Mouse (Mus musculus): ENCODE data around the gene Azgp1. TPM values are rescaled to one million over a fixed set of nuclear protein-coding genes. Genes with fewer than 3 reads are reported as not detected.

The Azgp1 gene
- polyA plus RNA-seq, 1 experiment from 2014 or later: not detected

- no peak for DNase-seq (ENCODE audit: low spot score)
- Histone ChIP-seq H3K27ac (no peak overlapping the region), H3K9ac (no peak overlapping the region), H3K4me3 (replicated peaks; ENCODE audit: low read length) (no peak overlapping the region), H3K36me3 (replicated peaks; ENCODE audit: control insufficient read depth, insufficient read depth) (no peaks in the 10 kb centered on the region), H3K4me2 (replicated peaks) (no peak overlapping the region), H3K4me1 (replicated peaks; ENCODE audit: control insufficient read depth, insufficient read depth, low read length) (no peaks in the 10 kb centered on the region), H3K9me3 (ENCODE audit: control insufficient read depth, low read length) (no peaks in the 10 kb centered on the region), H3K27me3 (ENCODE audit: control insufficient read depth, insufficient read depth, low read length) (no peaks in the 10 kb centered on the region)
- no peak; the same call in 1 of the 2 replicates for ATAC-seq (ENCODE audit: low FRiP score)
These were observed 14.8 kb upstream of the Azgp1 start for GRCm38 (mm10) chr5:137966492-137966891.

GRCm38 (mm10) chr5:137973161-137973560, 8.2 kb upstream of the Azgp1 start:
- H3K9me3 ChIP-seq (ENCODE audit: control insufficient read depth, low read length): no peaks in the 10 kb centered on the region
- H3K9ac ChIP-seq: no peak overlapping the region
- no peak for DNase-seq (ENCODE audit: low spot score)
- H3K4me2 ChIP-seq (replicated peaks): no peak overlapping the region
- no peaks in the 10 kb centered on the region for H3K36me3 ChIP-seq (replicated peaks; ENCODE audit: control insufficient read depth, insufficient read depth)
- no peaks in the 10 kb centered on the region for H3K27me3 ChIP-seq (ENCODE audit: control insufficient read depth, insufficient read depth, low read length)
- no peaks in the 10 kb centered on the region for H3K4me1 ChIP-seq (replicated peaks; ENCODE audit: control insufficient read depth, insufficient read depth, low read length)
- H3K27ac ChIP-seq: no peak overlapping the region
- no peak for ATAC-seq (ENCODE audit: low FRiP score)
- WGBS: 84% methylated on average over 2 of the region's 2 CpGs
- H3K4me3 ChIP-seq (replicated peaks; ENCODE audit: low read length): no peak overlapping the region

- no peaks in the 10 kb centered on the region for H3K4me1 ChIP-seq (replicated peaks; ENCODE audit: control insufficient read depth, insufficient read depth, low read length)
- H3K27me3 ChIP-seq (ENCODE audit: control insufficient read depth, insufficient read depth, low read length): no peaks in the 10 kb centered on the region
- H3K36me3 ChIP-seq (replicated peaks; ENCODE audit: control insufficient read depth, insufficient read depth): no peaks in the 10 kb centered on the region
- no peak overlapping the region for H3K9ac ChIP-seq
- H3K9me3 ChIP-seq (ENCODE audit: control insufficient read depth, low read length): no peaks in the 10 kb centered on the region
- H3K4me2 ChIP-seq (replicated peaks): no peak overlapping the region
- DNase-seq (ENCODE audit: low spot score) (no peak), ATAC-seq (ENCODE audit: low FRiP score) (no peak)
- H3K4me3 ChIP-seq (replicated peaks; ENCODE audit: low read length): no peak overlapping the region
- H3K27ac ChIP-seq: no peak overlapping the region
- 55% methylated on average over 3 of the region's 3 CpGs for WGBS
These were observed 7.6 kb upstream of the Azgp1 start for GRCm38 (mm10) chr5:137973738-137974137.

GRCm38 (mm10) chr5:137974724-137975123, 6.6 kb upstream of the Azgp1 start:
- ATAC-seq (ENCODE audit: low FRiP score): no peak
- H3K4me3 ChIP-seq (replicated peaks; ENCODE audit: low read length): no peak overlapping the region
- H3K4me2 ChIP-seq (replicated peaks): no peak overlapping the region
- H3K36me3 ChIP-seq (replicated peaks; ENCODE audit: control insufficient read depth, insufficient read depth): no peaks in the 10 kb centered on the region
- WGBS: 72% methylated on average over 3 of the region's 3 CpGs
- H3K27me3 ChIP-seq (ENCODE audit: control insufficient read depth, insufficient read depth, low read length): no peaks in the 10 kb centered on the region
- H3K9me3 ChIP-seq (ENCODE audit: control insufficient read depth, low read length): no peaks in the 10 kb centered on the region
- no peak for DNase-seq (ENCODE audit: low spot score)
- H3K27ac ChIP-seq: no peak overlapping the region
- no peak overlapping the region for H3K9ac ChIP-seq
- no peaks in the 10 kb centered on the region for H3K4me1 ChIP-seq (replicated peaks; ENCODE audit: control insufficient read depth, insufficient read depth, low read length)

GRCm38 (mm10) chr5:137975434-137975833, 5.9 kb upstream of the Azgp1 start:
- Histone ChIP-seq H3K36me3 (replicated peaks; ENCODE audit: control insufficient read depth, insufficient read depth) (no peaks in the 10 kb centered on the region), H3K4me3 (replicated peaks; ENCODE audit: low read length) (no peak overlapping the region), H3K4me2 (replicated peaks) (no peak overlapping the region), H3K27me3 (ENCODE audit: control insufficient read depth, insufficient read depth, low read length) (no peaks in the 10 kb centered on the region), H3K27ac (no peak overlapping the region), H3K9ac (no peak overlapping the region), H3K9me3 (ENCODE audit: control insufficient read depth, low read length) (no peaks in the 10 kb centered on the region), H3K4me1 (replicated peaks; ENCODE audit: control insufficient read depth, insufficient read depth, low read length) (no peaks in the 10 kb centered on the region)
- 53% methylated on average over 1 of the region's 1 CpGs for WGBS
- ATAC-seq (ENCODE audit: low FRiP score) (no peak), DNase-seq (ENCODE audit: low spot score) (no peak)

GRCm38 (mm10) chr5:137977291-137977690, 4.0 kb upstream of the Azgp1 start:
- 54% methylated on average over 1 of the region's 1 CpGs for WGBS
- no peaks in the 10 kb centered on the region for H3K4me1 ChIP-seq (replicated peaks; ENCODE audit: control insufficient read depth, insufficient read depth, low read length)

GRCm38 (mm10) chr5:137979081-137979480, 2.2 kb upstream of the Azgp1 start:
- Histone ChIP-seq H3K4me1 (replicated peaks; ENCODE audit: control insufficient read depth, insufficient read depth, low read length) (no peaks in the 10 kb centered on the region), H3K4me2 (replicated peaks) (no peak overlapping the region), H3K27me3 (ENCODE audit: control insufficient read depth, insufficient read depth, low read length) (no peaks in the 10 kb centered on the region), H3K36me3 (replicated peaks; ENCODE audit: control insufficient read depth, insufficient read depth) (no peaks in the 10 kb centered on the region), H3K27ac (no peak overlapping the region), H3K9ac (no peak overlapping the region), H3K4me3 (replicated peaks; ENCODE audit: low read length) (no peak overlapping the region), H3K9me3 (ENCODE audit: control insufficient read depth, low read length) (no peaks in the 10 kb centered on the region)
- ATAC-seq (ENCODE audit: low FRiP score) (no peak), DNase-seq (ENCODE audit: low spot score) (no peak)
- WGBS: 85% methylated on average over 2 of the region's 2 CpGs

More at GRCm38 (mm10) chr5:137977291-137977690, 4.0 kb upstream of the Azgp1 start:
- DNase-seq (ENCODE audit: low spot score): no peak
- no peaks in the 10 kb centered on the region for H3K36me3 ChIP-seq (replicated peaks; ENCODE audit: control insufficient read depth, insufficient read depth)
- H3K9ac ChIP-seq: no peak overlapping the region
- no peak overlapping the region for H3K4me3 ChIP-seq (replicated peaks; ENCODE audit: low read length)
- no peak overlapping the region for H3K4me2 ChIP-seq (replicated peaks)
- no peaks in the 10 kb centered on the region for H3K27me3 ChIP-seq (ENCODE audit: control insufficient read depth, insufficient read depth, low read length)
- no peaks in the 10 kb centered on the region for H3K9me3 ChIP-seq (ENCODE audit: control insufficient read depth, low read length)
- no peak for ATAC-seq (ENCODE audit: low FRiP score)
- H3K27ac ChIP-seq: no peak overlapping the region

GRCm38 (mm10) chr5:137986351-137986750, 5.0 kb downstream of the Azgp1 start:
- H3K9me3 ChIP-seq (ENCODE audit: control insufficient read depth, low read length): no peaks in the 10 kb centered on the region
- no peaks in the 10 kb centered on the region for H3K4me1 ChIP-seq (replicated peaks; ENCODE audit: control insufficient read depth, insufficient read depth, low read length)
- no peaks in the 10 kb centered on the region for H3K36me3 ChIP-seq (replicated peaks; ENCODE audit: control insufficient read depth, insufficient read depth)
- no peaks in the 10 kb centered on the region for H3K27me3 ChIP-seq (ENCODE audit: control insufficient read depth, insufficient read depth, low read length)
- H3K9ac ChIP-seq: no peak overlapping the region
- H3K27ac ChIP-seq: no peak overlapping the region
- no peak overlapping the region for H3K4me3 ChIP-seq (replicated peaks; ENCODE audit: low read length)
- H3K4me2 ChIP-seq (replicated peaks): no peak overlapping the region
- 93% methylated on average over 1 of the region's 1 CpGs for WGBS
- ATAC-seq (ENCODE audit: low FRiP score) (no peak), DNase-seq (ENCODE audit: low spot score) (no peak)

- H3K27ac ChIP-seq: no peak overlapping the region
- H3K4me2 ChIP-seq (replicated peaks): no peak overlapping the region
- H3K27me3 ChIP-seq (ENCODE audit: control insufficient read depth, insufficient read depth, low read length): no peaks in the 10 kb centered on the region
- no peaks in the 10 kb centered on the region for H3K36me3 ChIP-seq (replicated peaks; ENCODE audit: control insufficient read depth, insufficient read depth)
- no peak overlapping the region for H3K9ac ChIP-seq
- ATAC-seq (ENCODE audit: low FRiP score) (no peak), DNase-seq (ENCODE audit: low spot score) (no peak)
- H3K4me1 ChIP-seq (replicated peaks; ENCODE audit: control insufficient read depth, insufficient read depth, low read length): no peaks in the 10 kb centered on the region
- no peaks in the 10 kb centered on the region for H3K9me3 ChIP-seq (ENCODE audit: control insufficient read depth, low read length)
- no peak overlapping the region for H3K4me3 ChIP-seq (replicated peaks; ENCODE audit: low read length)
- 89% methylated on average over 5 of the region's 5 CpGs for WGBS
These were observed 28.1 kb downstream of the Azgp1 start for GRCm38 (mm10) chr5:138009437-138009836.

GRCm38 (mm10) chr5:138012382-138012781, 31.1 kb downstream of the Azgp1 start:
- Histone ChIP-seq H3K36me3 (replicated peaks; ENCODE audit: control insufficient read depth, insufficient read depth) (no peaks in the 10 kb centered on the region), H3K9me3 (ENCODE audit: control insufficient read depth, low read length) (no peaks in the 10 kb centered on the region), H3K9ac (no peak overlapping the region), H3K4me3 (replicated peaks; ENCODE audit: low read length) (no peak overlapping the region), H3K4me1 (replicated peaks; ENCODE audit: control insufficient read depth, insufficient read depth, low read length) (no peaks in the 10 kb centered on the region), H3K27me3 (ENCODE audit: control insufficient read depth, insufficient read depth, low read length) (no peaks in the 10 kb centered on the region), H3K4me2 (replicated peaks) (no peak overlapping the region), H3K27ac (no peak overlapping the region)
- DNase-seq (ENCODE audit: low spot score) (no peak), ATAC-seq (ENCODE audit: low FRiP score) (no peak)
- WGBS: 93% methylated on average over 5 of the region's 5 CpGs
